ENCODE assay signal across 21 mouse cellular contexts in the genomic region with DNA sequence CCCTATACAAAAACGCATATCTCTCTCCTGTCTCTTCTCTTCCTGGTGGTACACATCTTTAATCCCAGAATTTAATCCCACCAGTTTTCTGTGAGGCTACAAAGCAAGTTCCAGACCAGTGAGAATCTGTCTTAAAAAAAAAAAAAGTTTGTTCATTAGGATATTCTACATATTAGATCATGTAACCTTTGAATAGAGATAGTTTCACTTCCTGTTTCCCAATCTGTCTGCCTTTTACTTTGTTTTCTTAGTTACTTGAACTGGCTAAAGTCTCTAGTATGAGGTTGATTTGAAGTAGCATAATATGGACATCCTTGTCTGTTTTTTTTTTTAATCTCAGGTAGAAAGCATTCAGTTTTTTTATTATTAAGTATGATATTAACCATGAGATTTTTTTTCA. TPM values are rescaled to one million over a fixed set of nuclear protein-coding genes. Genes with fewer than 3 reads are reported as not detected.
"Had no signal": no experiment of that assay in that cellular context is flagged by ENCODE, and none has a peak within 500 bp of the region (broad histone marks: within the 10 kb centered on the region; RNA-seq: fewer than 3 reads in every experiment).

No protein-coding gene starts in this region.

- H3K4me1 ChIP-seq: liver, embryonic 15.5 days; lung, embryonic 15.5 days; megakaryocyte, embryonic 14.5 days; midbrain, embryonic 13.5 days; midbrain, embryonic 15.5 days; neural tube, embryonic 12.5 days; stomach, embryonic 15.5 days had no signal

- H3K27me3 ChIP-seq: liver, embryonic 15.5 days; lung, embryonic 15.5 days; midbrain, embryonic 13.5 days; midbrain, embryonic 15.5 days; neural tube, embryonic 12.5 days; stomach, embryonic 15.5 days had no signal

- H3K27ac ChIP-seq: liver, embryonic 15.5 days; lung, embryonic 15.5 days; macrophage; midbrain, embryonic 13.5 days; midbrain, embryonic 15.5 days; neural tube, embryonic 12.5 days; stomach, embryonic 15.5 days; stomach, postnatal 0 days had no signal

- DNase-seq: liver, postnatal 0 days; lung, adult 2 months; lung, postnatal 14 days; lung, postnatal 36 days; right cerebral cortex, postnatal 14 days; thymus, adult 2 months; thymus, postnatal 25 days; thymus, postnatal 4 days had no signal

- H3K9me3 ChIP-seq: liver, embryonic 15.5 days; lung, embryonic 15.5 days; midbrain, embryonic 13.5 days; midbrain, embryonic 15.5 days; neural tube, embryonic 12.5 days; stomach, embryonic 15.5 days had no signal

- H3K9ac ChIP-seq: liver, embryonic 15.5 days; liver, postnatal 0 days; lung, embryonic 15.5 days; midbrain, embryonic 13.5 days; midbrain, embryonic 15.5 days; neural tube, embryonic 12.5 days; stomach, embryonic 15.5 days had no signal

- H3K36me3 ChIP-seq: liver, embryonic 15.5 days; lung, embryonic 15.5 days; midbrain, embryonic 13.5 days; midbrain, embryonic 15.5 days; neural tube, embryonic 12.5 days; stomach, embryonic 15.5 days had no signal

- H3K4me3 ChIP-seq: liver, embryonic 15.5 days; lung, embryonic 15.5 days; megakaryocyte, embryonic 14.5 days; midbrain, embryonic 13.5 days; midbrain, embryonic 15.5 days; neural tube, embryonic 12.5 days; stomach, embryonic 15.5 days had no signal

- ATAC-seq: liver, postnatal 0 days; lung, postnatal 0 days; midbrain, embryonic 13.5 days; midbrain, embryonic 15.5 days had no signal

- H3K4me2 ChIP-seq: liver, embryonic 15.5 days; lung, embryonic 15.5 days; midbrain, embryonic 11.5 days; midbrain, embryonic 13.5 days; midbrain, embryonic 15.5 days; neural tube, embryonic 12.5 days; stomach, embryonic 15.5 days had no signal

RNA-seq across cellular contexts. Expression of a gene that starts 37.8 kb away (rescaled TPM):
- total RNA-seq: monocyte, adult 5-6 weeks; neutrophil, adult 5-6 weeks had no signal

RNA-seq across cellular contexts. Expression of a gene that starts 58.5 kb away (rescaled TPM):
- total RNA-seq: monocyte, adult 5-6 weeks; neutrophil, adult 5-6 weeks had no signal
